Mouse (Mus musculus): ENCODE data around the gene Lekr1.
A peak's percentile ranks its signal among the peaks of the same experiment; 100 is the strongest.
"Not testable (repeated sequence)": the region's sequence is repeated elsewhere in the genome, so short reads cannot be mapped to it uniquely, and the experiment has no call there.

The Lekr1 gene

DNA sequence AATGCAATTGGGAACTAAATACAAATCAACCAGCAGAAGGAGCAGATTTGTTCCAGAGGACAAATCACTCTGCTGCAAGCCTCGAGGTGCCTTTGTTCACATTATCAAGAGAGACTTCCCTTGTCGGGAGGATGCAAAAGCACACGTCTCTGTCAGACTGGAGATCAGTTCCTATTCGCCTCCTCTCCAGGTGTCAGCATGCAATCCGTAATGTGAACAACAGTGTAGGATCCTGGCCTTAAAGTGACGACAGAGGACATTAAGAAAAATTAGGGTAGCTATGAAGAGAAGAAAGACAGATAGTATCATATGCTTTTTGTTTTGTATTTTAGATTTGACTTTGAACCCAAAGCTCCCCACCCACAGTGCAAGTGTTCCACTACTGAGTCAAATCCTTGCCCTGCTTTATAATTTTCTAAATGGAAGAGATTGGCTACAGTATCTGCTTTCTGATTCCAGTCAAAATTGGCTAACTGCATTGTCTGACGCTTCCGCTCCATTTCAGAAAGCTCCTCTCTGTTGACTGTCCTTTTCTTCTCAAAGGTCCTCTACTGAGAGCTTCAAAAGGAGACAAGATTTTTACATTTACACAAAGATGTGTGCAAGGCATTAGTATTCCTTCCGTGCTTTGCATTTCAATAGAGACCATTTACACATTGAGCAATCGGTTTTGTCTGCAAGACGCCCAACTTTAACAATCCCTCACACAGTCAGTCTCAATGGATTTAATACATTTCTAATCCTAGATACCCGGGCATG, 8.9 kb upstream of the Lekr1 start:
- no peak for DNase-seq

DNA sequence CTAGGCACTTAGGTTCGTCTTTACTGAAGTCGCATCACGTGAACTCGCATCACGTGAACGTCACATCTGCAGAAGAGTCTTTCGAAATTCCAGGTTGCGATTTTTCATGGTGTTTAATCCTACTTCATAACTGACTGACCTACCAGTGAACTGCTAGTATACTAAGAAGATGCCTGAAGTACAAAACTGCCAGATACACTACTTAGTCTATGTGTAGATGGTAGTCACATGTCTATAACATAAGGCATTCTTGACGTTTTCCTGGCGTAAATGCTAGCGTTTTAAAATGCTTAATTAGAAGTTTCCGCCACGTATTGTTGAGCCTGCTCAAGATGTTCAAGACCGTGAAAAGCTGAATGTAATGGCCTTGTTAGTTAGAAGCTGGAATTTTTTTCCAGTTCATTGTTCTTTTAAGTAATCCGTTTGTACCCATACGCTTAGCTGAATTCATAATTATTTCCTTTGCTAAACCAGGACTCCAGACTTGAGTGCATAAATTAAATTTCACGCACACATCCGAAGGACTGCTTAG, 7.9 kb upstream of the Lekr1 start:
- DNase-seq = no peak

DNA sequence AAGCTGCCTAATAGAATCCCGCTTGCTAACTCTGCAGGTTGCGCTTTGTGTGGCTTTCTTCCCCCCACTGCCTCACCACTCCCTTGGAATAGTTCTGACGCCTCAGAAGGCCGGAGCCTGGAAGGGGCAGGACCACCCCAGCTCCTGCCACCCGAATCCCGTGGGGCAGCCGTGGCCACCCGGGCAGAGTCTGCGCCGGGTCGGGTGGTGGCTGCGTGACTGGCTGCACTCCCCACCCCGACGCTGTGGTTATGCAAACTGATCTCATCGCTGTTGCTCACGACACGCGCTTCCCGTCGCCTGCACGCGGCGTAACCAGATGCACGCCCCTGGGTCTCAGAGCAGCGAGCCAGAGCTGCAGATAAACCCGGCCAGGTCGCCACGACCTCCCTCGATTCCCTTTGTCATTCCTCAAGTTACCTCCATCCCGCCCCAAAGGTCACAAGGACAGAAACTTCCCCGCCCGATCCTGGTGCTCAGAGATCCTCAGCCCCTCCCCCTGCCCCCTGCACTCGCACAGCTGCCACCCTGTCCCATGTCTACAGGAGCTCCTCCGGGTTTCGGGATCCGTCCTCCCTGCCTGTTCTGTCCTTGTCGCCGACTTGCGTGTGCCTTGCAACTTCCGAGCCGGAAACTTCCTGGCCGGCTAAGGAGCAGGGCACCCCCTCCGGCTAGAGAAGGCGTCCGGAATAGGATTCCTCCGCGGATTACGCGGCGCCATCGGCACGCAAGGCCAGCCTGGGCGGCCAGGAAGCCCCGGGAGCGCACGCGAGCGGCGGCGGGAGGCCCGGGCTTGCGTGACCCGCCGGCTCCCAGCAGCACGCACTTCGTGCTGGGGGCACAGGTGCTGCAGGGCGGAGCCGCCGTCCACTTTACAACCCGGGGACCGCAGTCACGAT, 7.1 kb upstream of the Lekr1 start:
- peak; percentile 79 for DNase-seq

DNA sequence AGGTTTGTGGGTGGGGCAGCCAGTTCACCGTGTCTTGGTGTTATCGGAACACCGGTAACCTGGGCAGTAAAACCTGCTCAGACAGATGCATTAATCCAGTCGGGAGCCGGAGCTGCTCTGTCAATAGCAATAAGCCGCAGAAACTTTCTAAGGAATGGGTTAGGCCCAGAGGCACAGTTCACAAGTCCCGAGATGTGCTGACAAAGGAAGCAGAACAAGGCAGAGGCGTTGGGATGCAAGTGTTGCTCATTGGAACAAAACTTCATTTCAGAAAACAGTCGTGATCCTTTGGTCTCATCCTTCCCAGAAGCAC, 6.5 kb upstream of the Lekr1 start:
- no peak for DNase-seq

DNA sequence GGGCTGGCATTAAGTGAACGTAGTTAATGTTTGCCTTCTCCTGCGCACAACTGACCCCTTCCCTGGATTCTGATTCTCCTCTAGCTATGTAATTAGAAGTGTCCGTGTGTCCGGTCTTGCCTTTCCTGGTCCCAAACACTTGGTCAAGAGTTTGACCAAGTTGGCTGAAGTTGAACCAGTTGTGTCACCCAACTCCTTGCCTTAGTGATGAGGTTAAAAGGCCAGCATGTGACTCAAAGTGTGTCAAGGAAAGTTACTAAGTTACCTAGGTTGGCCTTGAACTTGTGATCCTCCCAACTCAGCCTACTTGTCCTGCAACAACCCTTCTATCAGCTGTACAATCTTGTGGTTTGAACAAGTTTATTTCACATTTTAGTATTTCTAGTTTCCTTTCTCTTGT, 5.7 kb upstream of the Lekr1 start:
- no peak for DNase-seq

DNA sequence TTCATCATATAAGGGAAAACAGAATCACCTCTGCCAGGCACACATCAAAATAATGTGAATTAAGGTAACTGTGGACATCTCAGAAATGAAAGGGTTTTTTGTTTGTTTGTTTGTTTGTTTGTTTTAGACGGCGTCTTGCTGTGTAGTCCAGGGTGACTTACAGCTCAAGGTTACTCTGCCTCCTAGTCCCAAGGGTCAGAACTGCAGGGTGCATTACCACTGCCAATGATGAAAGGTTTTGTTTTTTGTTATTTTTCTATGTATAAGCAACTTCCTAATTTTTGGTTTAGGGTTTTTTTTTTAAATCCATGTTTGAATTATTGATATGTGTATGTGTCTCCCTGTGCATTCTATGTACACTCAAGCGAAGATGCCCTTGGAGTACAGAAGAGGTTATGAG, 4.3 kb upstream of the Lekr1 start:
- DNase-seq = no peak

DNA sequence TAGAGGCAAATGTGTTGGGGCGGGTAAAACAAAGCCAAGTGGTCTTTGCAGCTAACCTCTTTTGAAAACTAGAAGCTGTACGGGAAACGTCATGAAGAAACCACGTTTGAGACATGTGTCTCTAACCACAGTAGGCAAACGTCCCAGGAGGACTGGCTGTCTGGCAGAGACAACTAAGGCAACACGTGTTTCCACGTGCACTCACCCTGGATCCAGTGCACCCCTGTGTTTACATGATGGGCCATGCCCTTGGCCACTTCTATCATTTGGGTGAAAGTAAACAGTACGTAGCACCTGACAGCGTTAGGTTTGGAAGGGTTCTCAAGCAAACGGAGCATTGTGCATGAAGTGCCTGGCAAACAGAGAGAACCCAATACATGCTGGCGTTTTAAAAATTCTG, 2.9 kb upstream of the Lekr1 start:
- no peak for DNase-seq

DNA sequence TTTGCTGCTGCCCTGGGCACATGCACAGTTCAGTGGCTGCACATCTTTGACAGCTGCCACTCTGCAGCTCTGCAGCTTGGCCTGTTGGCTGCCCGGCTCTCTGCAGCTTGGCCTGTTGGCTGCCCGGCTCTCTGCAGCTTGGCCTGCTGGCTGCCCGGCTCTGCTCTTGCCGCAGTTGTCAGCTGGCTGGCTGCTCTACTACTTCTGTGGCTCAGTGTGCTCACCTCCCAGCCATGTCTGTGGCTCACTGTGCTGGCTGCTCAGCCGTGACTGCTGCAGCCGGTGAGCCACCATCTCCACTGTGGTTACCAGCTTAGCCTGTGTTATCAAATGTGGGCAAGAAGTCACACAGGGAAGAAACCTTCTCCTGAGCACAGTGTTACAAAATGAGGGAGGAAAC, 4.2 kb downstream of the Lekr1 start:
- no peak for DNase-seq

DNA sequence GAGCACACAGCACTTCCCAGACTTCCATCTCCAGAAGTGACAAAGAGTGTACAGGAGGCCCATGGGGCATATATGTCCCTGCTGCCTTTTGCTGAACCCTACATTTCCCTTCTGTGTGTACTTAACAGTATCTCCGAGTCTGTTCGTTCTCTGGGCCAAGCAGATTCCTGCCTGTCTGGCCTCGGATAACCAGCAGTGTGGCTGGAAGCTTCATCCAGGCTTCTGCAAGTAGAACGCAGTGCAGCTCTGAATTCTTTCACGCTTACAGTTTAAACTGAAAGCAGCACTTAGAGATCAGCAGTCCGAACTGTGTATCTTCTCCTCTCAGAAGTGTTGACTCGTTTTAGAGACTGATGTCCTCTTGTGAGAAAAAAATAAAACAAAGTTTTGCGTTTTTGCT, 7.7 kb downstream of the Lekr1 start:
- no peak for DNase-seq

DNA sequence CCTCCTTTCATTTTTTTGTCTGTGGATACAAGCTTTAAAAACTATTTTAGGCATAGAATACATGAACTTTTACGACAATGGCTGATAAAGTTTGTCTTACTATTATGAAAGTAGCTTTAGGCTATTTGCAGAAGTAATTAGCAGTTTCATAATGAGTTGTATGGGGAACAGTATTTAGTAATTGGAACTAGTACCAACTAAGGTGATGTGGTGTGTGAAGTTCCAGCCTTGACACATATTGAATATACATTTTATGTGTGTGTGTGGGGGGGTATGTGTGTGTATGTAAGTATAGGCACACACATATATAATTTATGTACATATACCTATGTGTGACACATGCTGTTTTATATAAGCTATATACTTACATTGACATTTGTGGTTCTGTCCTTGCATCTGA, 14.6 kb downstream of the Lekr1 start:
- no peak for DNase-seq

DNA sequence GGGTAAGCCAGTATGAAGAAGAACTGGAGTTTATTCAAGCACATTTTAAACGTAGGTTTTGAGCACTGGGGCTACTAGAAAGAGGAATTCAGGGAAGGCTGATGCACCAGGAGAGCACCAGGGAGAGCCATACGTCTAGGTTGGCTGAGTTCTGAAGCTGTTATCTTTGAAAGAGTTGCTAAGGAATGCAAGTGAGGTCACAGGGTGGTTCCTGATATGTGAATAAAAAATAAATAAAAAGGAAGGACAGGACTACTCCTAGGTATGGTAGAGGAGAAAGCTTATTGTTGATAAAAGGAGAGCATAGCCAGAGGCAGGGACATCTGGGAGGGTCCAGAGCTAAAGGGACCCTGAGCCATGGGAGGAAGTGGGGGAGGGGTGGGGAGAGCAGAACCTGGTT, 23.7 kb downstream of the Lekr1 start:
- no peak for DNase-seq

DNA sequence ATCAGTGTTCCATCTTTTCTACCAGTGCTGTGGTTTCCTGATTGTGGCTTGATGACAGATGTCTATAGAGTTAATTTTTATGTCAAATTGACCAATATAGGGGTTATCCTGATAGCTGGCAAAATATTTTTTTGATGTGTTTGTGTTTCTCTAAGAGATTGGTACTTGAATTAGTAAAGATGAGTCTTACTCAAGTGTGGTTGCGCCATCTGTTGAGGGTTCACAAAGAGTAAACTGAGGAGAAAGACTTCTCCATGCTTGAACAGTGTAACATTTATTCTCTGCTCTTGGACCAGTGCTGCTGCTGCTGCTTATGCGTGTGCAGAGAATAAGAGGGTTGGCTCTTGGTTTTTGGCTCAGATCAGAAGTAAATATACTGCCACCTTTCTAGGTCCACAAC, 24.8 kb downstream of the Lekr1 start:
- no peak for DNase-seq

DNA sequence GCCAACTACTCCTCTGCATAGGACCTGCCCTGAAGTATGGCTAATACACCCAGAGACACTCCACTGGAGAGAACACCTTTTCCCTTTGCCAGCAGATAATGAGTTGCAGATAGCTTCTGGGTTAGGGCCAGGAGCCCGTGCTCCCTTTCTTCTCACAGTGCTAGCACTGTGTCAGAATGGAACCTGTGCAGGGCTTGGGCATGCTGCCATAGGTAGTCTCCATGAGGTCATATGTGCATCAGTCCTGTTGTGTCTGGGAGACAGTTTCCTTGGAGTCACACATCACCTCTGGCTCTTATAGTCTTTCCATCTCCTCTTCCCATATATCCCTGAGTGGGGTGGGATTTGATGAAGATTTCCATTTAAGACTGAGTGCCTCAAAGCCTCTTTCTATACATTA, 33.7 kb downstream of the Lekr1 start:
- DNase-seq = no peak

DNA sequence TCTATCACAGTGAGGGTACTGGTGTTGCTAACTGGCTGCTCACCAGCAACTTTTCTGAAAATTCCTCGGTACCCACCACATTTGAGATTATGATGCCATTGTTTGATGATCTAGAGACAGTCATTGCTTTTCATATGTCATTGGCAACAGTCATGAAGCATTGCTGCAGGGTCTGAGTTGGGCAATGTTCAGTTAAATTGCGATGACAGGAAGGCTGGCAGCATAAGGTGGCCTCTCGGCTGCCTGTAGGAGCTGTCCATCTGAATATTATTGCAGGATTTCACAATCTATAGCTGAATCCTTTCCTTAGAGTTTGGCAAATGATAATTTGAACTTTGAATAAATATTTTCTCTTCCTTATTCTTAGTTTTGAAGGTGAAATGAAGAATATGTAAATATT, 48.3 kb downstream of the Lekr1 start:
- DNase-seq = no peak

DNA sequence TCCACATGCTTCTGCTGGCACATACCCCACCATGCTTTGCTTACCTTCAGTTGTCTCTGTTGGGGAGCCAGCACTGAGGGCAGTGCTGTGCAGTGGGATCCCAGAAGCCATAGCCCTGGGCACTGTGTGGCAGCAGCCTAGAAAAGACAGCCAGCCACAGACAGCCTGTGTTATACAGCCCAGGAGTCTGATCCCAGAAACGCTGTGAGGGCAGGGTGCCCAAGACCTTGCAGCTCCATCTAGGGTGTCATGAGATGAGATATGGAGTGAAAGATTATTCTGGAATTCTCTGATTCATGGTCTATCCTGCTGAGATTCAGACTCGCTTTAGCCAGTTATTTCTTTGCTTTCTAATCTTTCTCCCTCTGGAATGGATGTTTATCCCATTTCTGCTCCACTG, 51.4 kb downstream of the Lekr1 start:
- DNase-seq = no peak

DNA sequence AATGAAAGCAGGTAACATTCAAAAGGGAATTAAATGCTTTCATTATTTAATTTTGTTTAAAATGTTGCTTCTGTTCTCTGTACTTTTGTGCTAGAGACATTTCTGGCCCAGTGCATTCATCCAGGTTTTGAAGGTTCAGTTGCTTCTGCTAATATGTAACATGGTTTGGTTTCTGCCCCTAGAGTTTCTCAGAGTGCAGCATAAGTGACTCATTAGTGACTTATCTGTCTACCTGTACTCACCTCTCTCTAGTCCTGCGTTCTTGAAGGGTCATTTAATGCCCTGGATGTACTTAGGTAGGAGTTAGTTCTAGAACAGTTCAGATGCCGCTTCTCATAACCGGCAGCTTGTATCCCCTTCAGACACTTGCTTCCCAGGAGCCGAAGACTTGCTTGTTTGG, 56.9 kb downstream of the Lekr1 start:
- DNase-seq = peak; percentile 58

DNA sequence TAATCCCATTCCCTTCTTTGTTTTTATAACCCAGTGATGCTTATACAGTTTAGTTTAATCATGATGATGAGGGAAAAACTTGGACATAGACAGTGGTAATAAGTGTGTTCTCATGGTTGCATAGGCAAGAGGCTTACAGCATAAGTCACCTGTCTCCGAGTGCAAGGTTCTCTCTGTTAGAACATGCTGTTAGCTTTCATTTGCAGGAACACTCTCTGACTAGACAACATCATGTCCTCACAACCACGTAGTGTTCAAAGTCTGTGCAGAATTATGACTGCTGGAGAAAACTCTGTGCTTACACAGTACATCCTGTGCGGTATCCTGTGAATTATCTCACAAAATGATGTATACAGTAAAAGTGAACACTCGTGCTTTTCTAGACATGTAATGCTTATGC, 57.6 kb downstream of the Lekr1 start:
- DNase-seq = no peak

DNA sequence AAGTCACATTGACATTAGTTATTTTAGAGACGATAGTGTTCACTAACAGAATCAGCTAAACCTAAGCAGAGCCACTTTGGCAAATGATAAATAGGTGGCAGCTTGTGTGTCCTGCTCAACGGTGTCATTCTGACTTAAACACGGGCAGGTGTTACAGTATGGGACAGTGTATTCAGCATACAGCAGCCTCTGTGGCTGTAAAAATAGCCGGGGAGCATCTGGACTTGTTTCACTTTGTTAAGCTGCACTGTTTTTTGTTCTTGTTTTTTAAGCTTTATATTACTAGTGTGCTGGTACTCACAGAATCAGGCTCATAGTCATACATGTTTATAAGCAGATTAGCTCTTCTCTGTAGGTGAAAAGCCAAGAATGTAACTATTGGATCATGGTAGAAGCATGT, 71.8 kb downstream of the Lekr1 start:
- DNase-seq = no peak

DNA sequence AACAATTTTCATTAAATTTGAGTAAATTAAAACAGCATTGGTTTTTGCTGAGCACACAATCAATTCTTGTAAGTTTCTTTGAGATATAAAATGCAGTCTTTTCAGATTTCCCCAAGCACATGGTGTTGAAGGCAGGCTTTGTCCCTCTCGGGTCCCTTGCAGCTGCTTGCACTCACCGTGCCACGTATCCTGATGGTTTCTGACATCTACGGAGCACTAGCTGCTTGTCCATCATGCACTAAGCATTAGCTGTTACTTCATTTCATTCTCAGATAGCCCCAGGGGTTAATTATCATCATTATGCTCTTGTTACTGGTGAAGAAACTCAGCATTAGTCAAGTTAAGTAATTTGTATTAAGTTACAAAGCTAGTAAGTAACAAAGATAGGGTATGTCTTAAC, 78.9 kb downstream of the Lekr1 start:
- no peak for DNase-seq

DNA sequence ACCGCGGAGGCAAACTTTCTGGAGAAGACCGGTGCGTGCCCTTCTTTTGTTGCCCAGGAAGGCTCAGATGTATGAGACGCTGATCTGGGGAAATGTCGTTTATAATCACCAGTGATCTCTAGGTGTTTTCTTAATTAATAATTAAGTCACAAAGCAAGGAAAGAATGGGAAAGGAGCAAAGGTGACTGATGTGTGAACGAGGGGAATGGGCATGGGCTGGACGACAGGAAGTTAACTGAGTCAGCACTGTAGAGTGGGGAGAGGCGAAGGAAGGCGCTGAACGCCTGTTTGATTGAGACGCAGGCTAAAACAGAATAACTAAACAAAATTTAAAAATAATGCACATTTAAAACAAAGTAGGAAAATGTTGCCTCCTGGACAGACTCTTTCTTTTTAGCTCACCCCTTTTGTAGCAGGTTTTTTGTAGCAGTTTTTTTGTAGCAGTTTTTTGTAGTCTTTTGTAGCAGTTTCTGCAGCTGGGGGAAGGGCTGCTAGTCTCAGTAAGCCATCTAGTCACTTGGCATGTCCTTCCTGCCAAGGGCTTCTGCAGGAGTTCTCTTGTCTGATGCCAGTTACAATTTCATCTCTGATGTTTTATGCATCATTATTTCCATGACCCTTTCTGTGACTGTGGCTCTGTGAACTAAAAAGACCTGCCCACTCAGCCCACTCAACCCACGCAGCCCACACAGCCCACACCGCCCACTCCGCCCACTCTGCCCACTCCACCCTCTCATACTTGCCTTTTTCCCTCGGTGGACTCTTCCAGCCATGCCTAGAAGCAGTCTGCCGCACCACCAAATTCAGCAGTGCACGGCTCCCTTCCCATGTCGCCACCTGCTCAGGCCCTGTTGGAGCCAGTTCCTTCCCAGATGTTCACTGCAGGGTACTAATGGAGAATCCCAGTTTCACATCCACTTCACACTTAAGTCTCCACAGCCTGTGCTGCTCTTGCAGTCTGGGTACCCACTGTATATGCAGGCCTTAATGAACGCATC, 98.8 kb downstream of the Lekr1 start:
- DNase-seq = peak; percentile 43

DNA sequence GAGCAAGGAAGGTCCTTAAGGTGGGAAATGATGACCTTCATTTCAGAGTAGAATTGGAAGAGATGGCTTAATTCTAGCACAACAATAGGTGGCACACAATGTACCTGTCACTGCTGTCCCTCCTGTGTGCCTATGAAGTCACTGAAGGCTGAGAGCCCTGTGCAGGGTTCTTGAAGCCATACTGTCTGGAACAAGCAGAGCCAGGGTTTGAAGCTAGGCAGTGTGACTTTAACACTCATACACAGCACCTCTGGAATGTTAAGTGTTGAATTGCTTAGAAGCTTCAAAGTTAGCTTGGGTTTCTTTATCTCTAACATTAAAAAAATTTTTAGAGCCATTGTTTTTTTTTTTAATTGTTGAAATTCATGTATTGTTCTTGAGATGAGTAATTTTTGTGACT, 100.4 kb downstream of the Lekr1 start:
- DNase-seq = no peak

DNA sequence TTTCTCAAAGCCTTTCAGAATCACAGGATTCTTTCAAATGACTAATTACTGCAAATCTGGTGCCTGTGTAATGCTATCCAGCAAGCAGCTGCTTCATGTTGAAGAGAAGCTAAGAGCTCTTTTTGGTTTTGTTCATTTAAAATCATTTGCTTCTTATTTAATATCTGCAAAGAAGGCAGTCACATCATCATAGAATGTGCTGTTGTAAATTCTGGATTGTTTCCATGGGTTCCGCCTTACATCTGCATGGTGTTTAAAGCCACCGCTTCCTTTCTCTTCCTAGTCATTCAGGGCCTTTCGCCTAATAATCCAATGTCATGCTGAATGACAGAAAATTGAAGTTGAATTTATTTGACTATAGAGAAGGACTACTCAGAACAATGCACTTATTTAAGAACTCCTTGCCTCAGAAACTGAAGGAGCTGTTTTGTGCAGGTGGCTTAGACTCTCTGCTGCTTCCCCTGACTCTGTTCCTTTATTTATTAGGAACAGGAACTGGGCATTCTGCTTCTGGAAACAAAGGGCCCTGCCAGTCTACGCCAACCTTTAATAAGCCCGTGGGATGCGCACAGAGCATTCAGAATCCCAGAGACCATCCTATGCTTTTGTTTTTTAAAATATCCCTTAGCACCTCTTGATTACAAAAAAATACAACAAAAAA, 101.3 kb downstream of the Lekr1 start:
- DNase-seq = no peak

DNA sequence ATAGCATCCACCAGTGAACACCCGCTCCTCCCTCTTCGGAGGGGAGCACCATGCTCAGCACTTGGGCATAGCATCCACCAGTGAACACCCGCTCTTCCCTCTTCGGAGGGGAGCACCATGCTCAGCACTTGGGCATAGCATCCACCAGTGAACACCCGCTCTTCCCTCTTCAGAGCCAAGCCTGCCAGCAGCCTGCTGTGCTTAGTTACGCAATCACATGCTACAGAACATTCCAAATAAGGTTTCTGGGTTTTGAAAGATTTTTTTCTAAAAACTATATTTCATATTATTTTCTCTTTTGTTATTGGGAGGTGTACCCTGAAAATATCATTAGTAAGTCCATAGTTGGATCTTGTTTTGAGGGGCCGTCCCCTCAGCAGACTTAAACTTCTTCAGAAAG, 103.6 kb downstream of the Lekr1 start:
- not testable (repeated sequence) for DNase-seq

Data from kidney, adult 11 months (tissue).